Mouse (Mus musculus) kidney, postnatal 0 days (tissue): ENCODE results near the gene Cry2. TPM values are rescaled to one million over a fixed set of nuclear protein-coding genes. Genes with fewer than 3 reads are reported as not detected.
"Not testable (repeated sequence)": the region's sequence is repeated elsewhere in the genome, so short reads cannot be mapped to it uniquely, and the experiment has no call there.

Experiments used
- ATAC-seq: fragments of 200-750 bp; cut with Nextera tagmentation; replicated peaks from 2 replicates; pipeline ENCODE4 v1.8.0; 2017; ENCODE audit warnings: low read depth, moderate number of reproducible peaks, moderate TSS enrichment, moderate library complexity; ENCODE audit not compliant: low FRiP score
- DNase-seq: peaks from one replicate; pipeline ENCODE4 v3.0.0-alpha.2; 2016; ENCODE audit warnings: low spot score
- H3K27ac ChIP-seq: fragments of 300-500 bp; sonication (generic); 2 replicates; pipeline ENCODE4 v1.5.1; 2014; ENCODE audit warnings: mild to moderate bottlenecking
- H3K27me3 ChIP-seq: fragments of 300-500 bp; sonication (generic); 2 replicates; pipeline ENCODE4 v1.6.1; 2014; ENCODE audit warnings: low read length, mixed read lengths; ENCODE audit not compliant: insufficient read depth
- H3K36me3 ChIP-seq: fragments of 300-500 bp; sonication (generic); 2 replicates; pipeline ENCODE4 v1.6.1; 2014; ENCODE audit warnings: low read length, mixed read lengths; ENCODE audit not compliant: insufficient read depth
- H3K4me1 ChIP-seq: fragments of 300-500 bp; sonication (generic); replicated peaks from 2 replicates; pipeline ENCODE4 v1.6.1; 2014; ENCODE audit warnings: antibody characterized with exemption, low read length, mixed read lengths; ENCODE audit not compliant: insufficient read depth
- H3K4me2 ChIP-seq: fragments of 300-500 bp; sonication (generic); 2 replicates; pipeline ENCODE4 v1.6.1; 2014; ENCODE audit warnings: mild to moderate bottlenecking, low read length, moderate library complexity, mixed read lengths
- H3K4me3 ChIP-seq: fragments of 300-500 bp; sonication (generic); replicated peaks from 2 replicates; pipeline ENCODE4 v1.5.1; 2014; ENCODE audit warnings: low read depth, low read length
- H3K9ac ChIP-seq: fragments of 300-500 bp; sonication (generic); 2 replicates; pipeline ENCODE4 v1.6.1; 2014; ENCODE audit warnings: low read depth, low read length
- H3K9me3 ChIP-seq: fragments of 300-500 bp; sonication (generic); replicated peaks from 2 replicates; pipeline ENCODE4 v1.6.1; 2016; ENCODE audit warnings: low read length, inconsistent platforms, mixed read lengths
- CTCF ChIP-seq: IDR thresholded peaks from 2 replicates; pipeline ENCODE4 v1.5.1; 2016; ENCODE audit warnings: antibody characterized with exemption, low read depth, mild to moderate bottlenecking, moderate library complexity
- WGBS: fragments of 180-500 bp; shearing (Covaris S2); extraction: QIAGEN DNeasy Blood & Tissue Kit; methylation state at CpG from one replicate; pipeline ENCODE4 v1.1.7; 2014; 5-methylcytosine and 5-hydroxymethylcytosine counted together
- polyA plus RNA-seq: library from polyadenylated mRNA; unstranded; fragments of >200 nt; fragmentation: Nextera tagmentation; extraction: Ambion mirVana; gene quantifications from 2 replicates; pipeline ENCODE4 v1.2.1, GENCODE M21; 2015

Cry2 gene
- polyA plus RNA-seq, 1 experiment from 2014 or later, result 10.1 TPM

- no peak for TF ChIP-seq CTCF
- DNase-seq (no peak), ATAC-seq (peak; percentile 50; the same call in 1 of the 2 replicates)
- 85% methylated on average over 4 of the region's 4 CpGs for WGBS
- no peak overlapping the region for H3K4me3 ChIP-seq
- no peaks in the 10 kb centered on the region for H3K4me1 ChIP-seq
- H3K9ac ChIP-seq, result no peak overlapping the region
- H3K27ac ChIP-seq, result no peak overlapping the region
- H3K27me3 ChIP-seq, result no peaks in the 10 kb centered on the region
- no peak overlapping the region for H3K4me2 ChIP-seq
- peaks cover 18% of the 10 kb centered on the region; the same call in 1 of the 2 replicates for H3K36me3 ChIP-seq
- H3K9me3 ChIP-seq, result no peaks in the 10 kb centered on the region
Measured at GRCm38 (mm10) chr2:92402591-92403326, 31.1 kb downstream of the Cry2 start.

- H3K27ac ChIP-seq, result no peak within 1 kb of the TSS
- peak within 1 kb of the TSS; percentile 87 for H3K4me2 ChIP-seq
- 3% methylated on average over 50 of the region's 59 CpGs for WGBS
- peaks cover 14% of the 10 kb centered on the region; the same call in 1 of the 2 replicates for H3K36me3 ChIP-seq
- H3K4me1 ChIP-seq, result no peaks in the 10 kb centered on the region
- no peaks in the 10 kb centered on the region for H3K9me3 ChIP-seq
- H3K4me3 ChIP-seq, result peak within 1 kb of the TSS; percentile 55
- no peaks in the 10 kb centered on the region for H3K27me3 ChIP-seq
- ATAC-seq (peak; percentile 74), DNase-seq (peak; percentile 52)
- TF ChIP-seq CTCF, result no peak
- H3K9ac ChIP-seq, result peak within 1 kb of the TSS; percentile 50
Measured at GRCm38 (mm10) chr2:92401091-92401561, 32.7 kb downstream of the Cry2 start, which contains the start of gene Mapk8ip1. Mapk8ip1 (minus strand) TSS chr2:92401263.

GRCm38 (mm10) chr2:92400682-92401081 is 33.2 kb downstream of the Cry2 start:
- Histone ChIP-seq H3K4me3 (peak overlapping the region; percentile 55), H3K9ac (peak overlapping the region; percentile 50), H3K9me3 (no peaks in the 10 kb centered on the region), H3K4me1 (no peaks in the 10 kb centered on the region), H3K4me2 (peak overlapping the region; percentile 87), H3K27me3 (no peaks in the 10 kb centered on the region), H3K36me3 (peaks cover 12% of the 10 kb centered on the region; the same call in 1 of the 2 replicates), H3K27ac (no peak overlapping the region)
- WGBS, result 2% methylated on average over 22 of the region's 22 CpGs
- DNase-seq, result no peak
- no peak for TF ChIP-seq CTCF
- no peak; the same call in 1 of the 2 replicates for ATAC-seq

GRCm38 (mm10) chr2:92399877-92400276 is 34.0 kb downstream of the Cry2 start:
- not testable (repeated sequence) for H3K9ac ChIP-seq, H3K4me2 ChIP-seq, H3K36me3 ChIP-seq, H3K4me1 ChIP-seq, H3K4me3 ChIP-seq, ATAC-seq, H3K27me3 ChIP-seq, DNase-seq, H3K9me3 ChIP-seq, H3K27ac ChIP-seq
- WGBS, result 89% methylated on average over 3 of the region's 4 CpGs

GRCm38 (mm10) chr2:92397436-92397835 is 36.4 kb downstream of the Cry2 start:
- DNase-seq, result no peak
- H3K27me3 ChIP-seq, result no peaks in the 10 kb centered on the region; the same call in 1 of the 2 replicates
- H3K4me3 ChIP-seq, result no peak overlapping the region
- WGBS, result 50% methylated on average over 1 of the region's 1 CpGs
- H3K4me1 ChIP-seq, result 0 out of 2 replicates have a peak, but pooled peaks cover 3% of the 10 kb centered on the region
- H3K9ac ChIP-seq, result no peak overlapping the region
- no peaks in the 10 kb centered on the region for H3K36me3 ChIP-seq
- H3K27ac ChIP-seq, result no peak overlapping the region
- no peak for ATAC-seq
- no peaks in the 10 kb centered on the region for H3K9me3 ChIP-seq
- H3K4me2 ChIP-seq, result no peak overlapping the region
- TF ChIP-seq CTCF, result no peak

GRCm38 (mm10) chr2:92395535-92395934 is 38.3 kb downstream of the Cry2 start:
- Histone ChIP-seq H3K36me3 (no peaks in the 10 kb centered on the region), H3K9ac (no peak overlapping the region), H3K4me1 (peaks cover 15% of the 10 kb centered on the region; the same call in 1 of the 2 replicates), H3K27ac (no peak overlapping the region), H3K4me2 (no peak overlapping the region), H3K4me3 (no peak overlapping the region), H3K9me3 (no peaks in the 10 kb centered on the region), H3K27me3 (no peaks in the 10 kb centered on the region; the same call in 1 of the 2 replicates)
- TF ChIP-seq CTCF, result no peak
- ATAC-seq, result no peak
- no peak for DNase-seq
- 83% methylated on average over 3 of the region's 3 CpGs for WGBS
